Mouse (Mus musculus): ENCODE measurements around the gene Efhd1.

The Efhd1 gene

GRCm38 (mm10) chr1:87270204-87270603 lies 6.0 kb downstream of the Efhd1 start:
- DNase-seq (ENCODE audit: low read depth, low spot score) = no peak

GRCm38 (mm10) chr1:87270641-87271467 lies 6.7 kb downstream of the Efhd1 start:
- DNase-seq (ENCODE audit: low read depth, low spot score) = no peak

- DNase-seq (ENCODE audit: low read depth, low spot score) = no peak
These were observed 7.4 kb downstream of the Efhd1 start for GRCm38 (mm10) chr1:87271596-87271995.

- no peak for DNase-seq (ENCODE audit: low read depth, low spot score)
These were observed 8.3 kb downstream of the Efhd1 start for GRCm38 (mm10) chr1:87272462-87272861.

- DNase-seq (ENCODE audit: low read depth, low spot score) = no peak
These were observed 9.4 kb downstream of the Efhd1 start for GRCm38 (mm10) chr1:87273514-87273942.

GRCm38 (mm10) chr1:87274134-87274533 lies 10.0 kb downstream of the Efhd1 start:
- DNase-seq (ENCODE audit: low read depth, low spot score) = no peak

GRCm38 (mm10) chr1:87275151-87275550 lies 11.0 kb downstream of the Efhd1 start:
- DNase-seq (ENCODE audit: low read depth, low spot score) = no peak

- no peak for DNase-seq (ENCODE audit: low read depth, low spot score)
These were observed 11.9 kb downstream of the Efhd1 start for GRCm38 (mm10) chr1:87276056-87276455.

- DNase-seq (ENCODE audit: low read depth, low spot score) = no peak
These were observed 16.1 kb downstream of the Efhd1 start for GRCm38 (mm10) chr1:87280281-87280680.

GRCm38 (mm10) chr1:87281599-87282412 lies 17.6 kb downstream of the Efhd1 start:
- no peak for DNase-seq (ENCODE audit: low read depth, low spot score)

GRCm38 (mm10) chr1:87282413-87282788 lies 18.2 kb downstream of the Efhd1 start:
- no peak for DNase-seq (ENCODE audit: low read depth, low spot score)

GRCm38 (mm10) chr1:87283410-87283960 lies 19.3 kb downstream of the Efhd1 start:
- DNase-seq (ENCODE audit: low read depth, low spot score) = no peak

GRCm38 (mm10) chr1:87287105-87287504 lies 22.9 kb downstream of the Efhd1 start:
- no peak for DNase-seq (ENCODE audit: low read depth, low spot score)

GRCm38 (mm10) chr1:87291416-87291815 lies 27.3 kb downstream of the Efhd1 start:
- DNase-seq (ENCODE audit: low read depth, low spot score) = no peak

GRCm38 (mm10) chr1:87292420-87293190 lies 28.4 kb downstream of the Efhd1 start:
- DNase-seq (ENCODE audit: low read depth, low spot score) = no peak

GRCm38 (mm10) chr1:87294063-87294710 lies 30.0 kb downstream of the Efhd1 start:
- DNase-seq (ENCODE audit: low read depth, low spot score) = no peak

- no peak for DNase-seq (ENCODE audit: low read depth, low spot score)
These were observed 30.8 kb downstream of the Efhd1 start for GRCm38 (mm10) chr1:87294951-87295350.

GRCm38 (mm10) chr1:87297346-87297925 lies 33.3 kb downstream of the Efhd1 start:
- no peak for DNase-seq (ENCODE audit: low read depth, low spot score)

- DNase-seq (ENCODE audit: low read depth, low spot score) = no peak
These were observed 36.5 kb downstream of the Efhd1 start for GRCm38 (mm10) chr1:87300360-87301286.

- DNase-seq (ENCODE audit: low read depth, low spot score) = no peak
These were observed 37.8 kb downstream of the Efhd1 start for GRCm38 (mm10) chr1:87301971-87302370.
